Mouse (Mus musculus) liver, postnatal 0 days (tissue): ENCODE data around the gene Tmod2. TPM values are rescaled to one million over a fixed set of nuclear protein-coding genes. Genes with fewer than 3 reads are reported as not detected.

Experiments used
- ATAC-seq: fragments of 200-750 bp; cut with Nextera tagmentation; 2 replicates; pipeline ENCODE4 v1.8.0; 2017; ENCODE audit warnings: mild to moderate bottlenecking, moderate library complexity
- DNase-seq: peaks from one replicate; pipeline ENCODE4 v3.0.0-alpha.2; 2016
- H3K27ac ChIP-seq: fragments of 300-500 bp; sonication (generic); 2 replicates; pipeline ENCODE4 v1.5.1; 2014; ENCODE audit warnings: antibody characterized with exemption, moderate library complexity, mild to moderate bottlenecking, low read depth
- H3K27me3 ChIP-seq: fragments of 300-500 bp; sonication (generic); 2 replicates; pipeline ENCODE4 v1.6.1; 2014; ENCODE audit warnings: low read length, control low read depth, mixed read lengths; ENCODE audit not compliant: insufficient read depth
- H3K36me3 ChIP-seq: fragments of 300-500 bp; sonication (generic); replicated peaks from 2 replicates; pipeline ENCODE4 v1.6.1; 2014; ENCODE audit warnings: mild to moderate bottlenecking, control low read depth, low read length, moderate library complexity, mixed read lengths; ENCODE audit not compliant: insufficient read depth
- H3K4me1 ChIP-seq: fragments of 300-500 bp; sonication (generic); 2 replicates; pipeline ENCODE4 v1.6.1; 2014; ENCODE audit warnings: antibody characterized with exemption, mild to moderate bottlenecking, control low read depth; ENCODE audit not compliant: insufficient read depth
- H3K4me2 ChIP-seq: fragments of 300-500 bp; sonication (generic); 2 replicates; pipeline ENCODE4 v1.6.1; 2014; ENCODE audit warnings: low read depth, mild to moderate bottlenecking, low read length, moderate library complexity, mixed read lengths
- H3K4me3 ChIP-seq: fragments of 300-500 bp; sonication (generic); 2 replicates; pipeline ENCODE4 v1.5.1; 2014; ENCODE audit warnings: low read depth, low read length
- H3K9ac ChIP-seq: fragments of 300-500 bp; sonication (generic); replicated peaks from 2 replicates; pipeline ENCODE4 v1.6.1; 2014; ENCODE audit warnings: mild to moderate bottlenecking, moderate library complexity
- H3K9me3 ChIP-seq: fragments of 300-500 bp; sonication (generic); 2 replicates; pipeline ENCODE4 v1.6.1; 2016; ENCODE audit warnings: mild to moderate bottlenecking, control low read depth, low read length, mixed read lengths
- CTCF ChIP-seq: sonication (generic); IDR thresholded peaks from 2 replicates; pipeline ENCODE4 v1.5.1; 2016; ENCODE audit warnings: antibody characterized with exemption, low read depth
- EP300 ChIP-seq: IDR thresholded peaks from 2 replicates; pipeline ENCODE4 v1.6.1; 2016; ENCODE audit warnings: antibody characterized with exemption, low read depth, mild to moderate bottlenecking
- WGBS: fragments of 180-500 bp; shearing (Covaris S2); extraction: QIAGEN DNeasy Blood & Tissue Kit; methylation state at CpG from one replicate; pipeline ENCODE4 v1.1.7; 2014; ENCODE audit not compliant: insufficient replicate concordance; 5-methylcytosine and 5-hydroxymethylcytosine counted together
- polyA plus RNA-seq: library from polyadenylated mRNA; unstranded; fragments of >200 nt; fragmentation: Nextera tagmentation; extraction: Ambion mirVana; gene quantifications from 2 replicates; pipeline ENCODE4 v1.2.1, GENCODE M21; 2015

Tmod2 gene
- polyA plus RNA-seq, 1 experiment from 2014 or later: 0.25 TPM

DNA sequence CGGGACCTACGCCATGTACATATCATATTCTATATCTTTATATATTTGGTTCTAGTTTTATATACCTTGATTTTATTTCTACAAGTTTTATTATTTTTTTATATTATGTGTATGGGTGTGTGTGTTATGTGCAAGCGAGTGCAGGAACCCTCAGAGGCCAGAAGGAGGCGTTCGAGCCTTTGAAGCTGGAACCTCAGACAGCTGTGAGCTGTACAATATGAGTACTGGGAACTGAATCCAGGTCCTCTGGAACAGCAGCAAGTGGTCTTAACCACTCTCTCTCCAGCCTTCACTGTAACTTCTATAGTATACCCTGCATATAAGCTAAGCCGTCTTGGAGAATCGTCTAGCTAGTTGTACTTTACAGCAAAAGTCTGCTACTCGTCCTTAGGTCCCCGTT lies 83.0 kb downstream of the Tmod2 start:
- Histone ChIP-seq H3K4me2 (no peak overlapping the region), H3K27ac (no peak overlapping the region; the same call in 1 of the 2 replicates), H3K27me3 (no peaks in the 10 kb centered on the region), H3K9ac (no peak overlapping the region), H3K36me3 (peaks cover 16% of the 10 kb centered on the region), H3K4me1 (peaks cover 3% of the 10 kb centered on the region; the same call in 1 of the 2 replicates), H3K9me3 (no peaks in the 10 kb centered on the region), H3K4me3 (no peak overlapping the region)
- DNase-seq (no peak), ATAC-seq (no peak)
- 93% methylated on average over 9 of the region's 9 CpGs for WGBS
- TF ChIP-seq EP300 (no peak), CTCF (peak; percentile 25)

DNA sequence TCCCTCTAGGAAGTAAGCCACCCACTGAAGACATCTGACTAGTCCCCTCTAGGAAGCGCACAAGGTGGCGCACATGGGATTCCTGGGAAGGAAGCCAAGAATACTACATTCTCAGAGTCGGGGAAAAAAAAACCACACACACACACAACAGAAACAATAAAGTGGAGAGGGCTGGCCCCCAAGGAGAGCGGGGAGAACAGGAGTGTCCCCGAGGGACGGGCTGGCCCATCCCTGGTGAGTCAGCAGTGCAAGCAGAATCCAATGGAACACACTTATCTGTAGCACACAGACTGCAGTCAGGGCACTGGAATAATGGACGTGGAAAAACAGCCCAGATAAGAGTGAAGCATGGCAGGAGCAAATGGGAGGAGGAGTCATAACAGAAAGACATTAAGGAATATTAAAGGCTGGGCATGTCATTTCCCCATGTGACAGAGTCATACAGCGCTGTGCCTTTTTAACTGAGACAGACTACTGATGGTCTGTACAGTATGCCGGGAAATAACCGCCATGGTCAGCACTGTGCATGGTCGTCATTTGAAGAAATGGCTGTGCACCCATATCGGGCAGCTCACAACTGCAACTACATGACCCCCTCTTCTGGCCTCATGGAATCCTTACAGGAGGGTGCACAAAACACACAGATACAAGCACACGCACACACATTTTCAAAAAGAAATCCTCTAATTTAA lies 83.6 kb downstream of the Tmod2 start:
- Histone ChIP-seq H3K27ac (peak overlapping the region; percentile 39; the same call in 1 of the 2 replicates), H3K36me3 (peaks cover 17% of the 10 kb centered on the region), H3K4me2 (peak overlapping the region; percentile 22), H3K27me3 (no peaks in the 10 kb centered on the region), H3K4me3 (no peak overlapping the region), H3K9me3 (no peaks in the 10 kb centered on the region), H3K9ac (no peak overlapping the region), H3K4me1 (peaks cover 3% of the 10 kb centered on the region; the same call in 1 of the 2 replicates)
- WGBS: 74% methylated on average over 13 of the region's 13 CpGs
- ATAC-seq (peak; percentile 100), DNase-seq (peak; percentile 55)
- TF ChIP-seq CTCF: 0 out of 2 replicates have a peak, but pooled peaks have one; percentile 5
- TF ChIP-seq EP300: peak; percentile 92

DNA sequence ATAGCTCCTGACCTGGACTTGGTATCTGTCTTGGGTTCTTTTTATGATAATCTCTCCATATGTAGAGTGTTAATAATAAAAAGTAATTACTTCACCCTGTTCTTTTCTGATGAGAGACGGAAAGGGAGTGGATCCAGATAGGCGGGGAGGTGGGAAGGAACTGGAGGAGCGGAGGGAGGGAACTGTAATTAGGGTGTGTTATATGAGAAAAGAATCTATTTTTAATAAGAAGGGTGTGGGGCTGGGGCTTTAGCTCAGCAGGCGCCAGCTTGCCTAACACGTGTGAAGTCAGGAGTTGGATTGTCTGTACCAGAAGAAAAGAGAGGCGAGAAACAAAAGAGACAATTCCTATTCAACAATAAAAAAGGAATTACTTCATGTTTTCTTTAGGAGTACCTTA lies 87.5 kb downstream of the Tmod2 start:
- peaks cover 3% of the 10 kb centered on the region; the same call in 1 of the 2 replicates for H3K4me1 ChIP-seq
- H3K9ac ChIP-seq: no peak overlapping the region
- H3K27ac ChIP-seq: no peak overlapping the region
- H3K9me3 ChIP-seq: no peaks in the 10 kb centered on the region
- 81% methylated on average over 6 of the region's 6 CpGs for WGBS
- H3K4me2 ChIP-seq: no peak overlapping the region
- no peaks in the 10 kb centered on the region for H3K27me3 ChIP-seq
- H3K4me3 ChIP-seq: no peak overlapping the region
- ATAC-seq (no peak), DNase-seq (no peak)
- TF ChIP-seq CTCF (no peak), EP300 (no peak)
- peaks cover 11% of the 10 kb centered on the region; the same call in 1 of the 2 replicates for H3K36me3 ChIP-seq

DNA sequence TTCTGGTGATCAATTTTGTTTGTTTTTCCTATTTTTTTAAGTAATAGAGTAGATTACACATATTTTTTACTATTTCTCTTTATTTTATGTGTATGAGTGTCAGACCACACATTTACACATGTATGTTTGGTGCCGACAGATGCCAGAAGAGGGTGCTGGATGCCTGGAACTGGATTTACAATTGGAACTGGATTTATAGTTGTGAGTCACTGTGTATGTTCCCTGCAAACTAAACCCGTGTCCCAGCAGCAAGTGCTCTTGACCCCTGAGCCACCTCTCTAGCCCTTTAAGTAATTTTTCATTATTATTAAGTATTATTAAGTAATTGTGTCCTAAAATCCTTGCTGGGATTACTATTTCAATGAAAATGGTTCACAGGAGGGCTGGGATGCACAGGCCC lies 88.9 kb downstream of the Tmod2 start:
- H3K9me3 ChIP-seq: no peaks in the 10 kb centered on the region
- no peak overlapping the region for H3K9ac ChIP-seq
- no peak overlapping the region for H3K27ac ChIP-seq
- H3K36me3 ChIP-seq: 0 out of 2 replicates have a peak, but pooled peaks cover 5% of the 10 kb centered on the region
- H3K4me2 ChIP-seq: no peak overlapping the region
- no peak for TF ChIP-seq CTCF
- no peak overlapping the region for H3K4me3 ChIP-seq
- ATAC-seq (no peak), DNase-seq (no peak)
- no peaks in the 10 kb centered on the region for H3K4me1 ChIP-seq
- WGBS: 75% methylated on average over 2 of the region's 2 CpGs
- H3K27me3 ChIP-seq: no peaks in the 10 kb centered on the region

DNA sequence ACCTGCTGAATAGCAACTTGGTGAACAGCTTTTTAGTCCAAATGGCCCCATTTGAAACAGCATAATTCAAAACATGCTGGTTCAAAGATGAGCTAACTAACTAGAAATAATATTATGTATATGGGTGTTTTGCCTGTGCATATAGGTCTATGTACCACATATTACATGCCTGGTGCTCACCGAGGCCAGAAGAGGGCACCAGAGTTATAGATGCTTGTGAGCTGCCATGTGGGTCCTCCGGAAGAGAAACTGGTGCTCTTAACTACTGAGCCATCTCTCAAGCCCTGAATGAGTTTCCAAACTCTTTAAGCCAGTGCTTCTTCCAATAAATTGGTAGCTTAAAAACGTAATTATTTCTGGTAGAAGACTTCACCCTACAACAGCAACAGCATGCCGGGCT lies 89.3 kb downstream of the Tmod2 start:
- no peaks in the 10 kb centered on the region for H3K4me1 ChIP-seq
- H3K9ac ChIP-seq: no peak overlapping the region
- H3K27me3 ChIP-seq: no peaks in the 10 kb centered on the region
- 0 out of 2 replicates have a peak, but pooled peaks cover 5% of the 10 kb centered on the region for H3K36me3 ChIP-seq
- 53% methylated on average over 4 of the region's 4 CpGs for WGBS
- H3K4me2 ChIP-seq: no peak overlapping the region
- H3K9me3 ChIP-seq: no peaks in the 10 kb centered on the region
- H3K4me3 ChIP-seq: no peak overlapping the region
- TF ChIP-seq EP300 (no peak), CTCF (peak; percentile 82)
- H3K27ac ChIP-seq: no peak overlapping the region
- DNase-seq (peak; percentile 59), ATAC-seq (no peak)

DNA sequence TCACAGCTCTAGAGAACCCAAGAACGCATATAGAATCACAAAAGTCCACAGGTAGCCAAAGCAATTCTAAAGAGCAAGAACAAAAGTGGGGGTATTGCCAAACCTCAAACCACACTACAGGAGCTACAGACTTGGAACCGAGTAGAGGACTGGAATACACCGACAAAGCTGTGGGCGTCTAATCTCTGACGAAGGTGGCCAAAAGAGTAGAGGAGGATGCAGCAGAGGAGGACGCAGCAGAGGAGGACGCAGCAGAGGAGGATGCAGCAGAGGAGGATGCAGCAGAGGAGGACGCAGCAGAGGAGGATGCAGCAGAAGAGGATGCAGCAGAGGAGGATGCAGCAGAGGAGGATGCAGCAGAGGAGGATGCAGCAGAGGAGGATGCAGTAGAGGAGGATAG lies 90.2 kb downstream of the Tmod2 start:
- Histone ChIP-seq H3K9me3 (no peaks in the 10 kb centered on the region), H3K27ac (no peak overlapping the region), H3K9ac (no peak overlapping the region), H3K27me3 (no peaks in the 10 kb centered on the region), H3K4me3 (no peak overlapping the region), H3K36me3 (peaks cover 8% of the 10 kb centered on the region; the same call in 1 of the 2 replicates), H3K4me2 (no peak overlapping the region), H3K4me1 (no peaks in the 10 kb centered on the region)
- no peak for TF ChIP-seq CTCF
- no peak for TF ChIP-seq EP300
- no peak for ATAC-seq
- no peak for DNase-seq
- 88% methylated on average over 8 of the region's 8 CpGs for WGBS
